Mouse (Mus musculus): ENCODE measurements around the gene Fam169a. TPM values are rescaled to one million over a fixed set of nuclear protein-coding genes. Genes with fewer than 3 reads are reported as not detected.
A peak's percentile ranks its signal among the peaks of the same experiment; 100 is the strongest.
"Not testable (repeated sequence)": the region's sequence is repeated elsewhere in the genome, so short reads cannot be mapped to it uniquely, and the experiment has no call there.

The Fam169a gene
- total RNA-seq, 2 experiments from 2014 or later: 2.9 to 3.3 TPM

DNA sequence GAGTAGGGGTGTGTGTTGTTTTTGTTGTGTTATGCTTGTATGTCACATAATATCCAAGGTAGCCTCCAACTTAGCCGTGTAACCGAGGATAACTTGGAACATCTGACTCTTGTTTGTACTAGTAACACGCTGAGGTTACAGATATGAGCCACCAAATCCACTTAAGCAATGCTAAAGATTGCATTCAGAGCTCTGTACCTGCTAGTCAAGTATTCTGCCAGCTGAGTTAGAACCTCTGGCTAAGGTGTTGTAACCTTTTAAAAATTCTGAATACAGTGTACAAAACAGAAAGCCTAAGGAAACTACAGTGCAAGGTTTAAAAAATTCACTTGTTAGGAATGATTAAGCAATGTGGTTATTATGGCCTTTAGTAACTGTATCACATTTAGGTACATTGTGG is 13.5 kb downstream of the Fam169a start:
- no peak for DNase-seq

DNA sequence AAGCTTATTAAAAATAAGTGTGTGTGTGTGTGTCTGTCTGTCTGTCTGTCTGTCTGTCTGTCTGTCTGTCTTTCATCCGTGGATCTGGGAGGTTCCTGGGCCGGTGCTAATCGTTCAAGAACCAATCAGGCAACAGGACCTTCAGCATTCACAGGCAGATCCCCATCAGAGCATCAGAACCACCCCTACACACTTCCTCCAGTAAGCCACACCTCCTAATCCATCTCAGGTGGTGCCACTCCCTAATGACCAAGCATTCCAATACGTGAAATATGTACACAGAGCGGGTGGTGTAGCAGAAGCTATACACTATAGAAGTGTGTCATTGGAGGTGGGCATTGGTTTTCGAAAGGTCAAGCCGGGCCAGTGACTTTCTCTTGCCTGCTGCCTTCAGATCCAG is 15.3 kb downstream of the Fam169a start:
- no peak for DNase-seq

DNA sequence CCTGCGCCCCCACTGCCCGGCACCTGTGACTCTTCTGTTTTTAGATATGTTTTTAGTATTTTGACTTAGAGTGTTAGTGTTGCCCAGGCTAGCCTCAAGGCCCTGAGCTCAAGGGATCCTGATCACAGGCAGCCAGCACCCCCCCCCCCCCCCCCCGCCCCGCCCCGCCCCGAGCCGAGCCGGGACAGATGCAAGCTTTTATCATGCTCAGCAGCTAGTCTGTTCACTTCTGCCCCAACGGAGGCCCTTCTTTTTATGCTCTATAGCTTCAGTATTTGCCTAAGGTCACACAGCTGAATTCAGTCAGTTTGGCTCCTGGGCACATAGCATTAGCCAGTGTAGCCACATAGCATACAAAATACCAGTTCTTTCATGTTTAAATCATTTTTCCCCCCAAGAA is 19.2 kb downstream of the Fam169a start:
- DNase-seq: no peak

DNA sequence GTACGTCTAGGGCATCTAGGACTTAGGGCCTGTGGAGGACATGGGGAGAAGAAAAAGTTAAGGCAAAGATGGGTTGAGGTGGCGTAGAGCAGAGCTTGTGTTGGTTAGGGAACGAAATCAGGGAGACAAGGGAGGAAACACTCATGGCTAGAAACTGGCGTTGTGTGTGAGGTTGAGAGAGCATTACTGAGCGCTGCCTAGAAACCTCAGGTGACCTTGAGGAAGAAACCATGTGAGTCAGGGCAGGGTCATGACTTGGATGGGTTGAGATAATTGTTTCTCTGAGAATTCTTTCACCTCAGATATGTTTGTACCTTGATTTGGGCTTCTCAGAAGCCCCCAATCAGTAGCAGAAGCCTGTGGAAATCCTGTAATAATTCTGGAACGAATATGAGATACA is 20.3 kb downstream of the Fam169a start:
- DNase-seq: no peak

DNA sequence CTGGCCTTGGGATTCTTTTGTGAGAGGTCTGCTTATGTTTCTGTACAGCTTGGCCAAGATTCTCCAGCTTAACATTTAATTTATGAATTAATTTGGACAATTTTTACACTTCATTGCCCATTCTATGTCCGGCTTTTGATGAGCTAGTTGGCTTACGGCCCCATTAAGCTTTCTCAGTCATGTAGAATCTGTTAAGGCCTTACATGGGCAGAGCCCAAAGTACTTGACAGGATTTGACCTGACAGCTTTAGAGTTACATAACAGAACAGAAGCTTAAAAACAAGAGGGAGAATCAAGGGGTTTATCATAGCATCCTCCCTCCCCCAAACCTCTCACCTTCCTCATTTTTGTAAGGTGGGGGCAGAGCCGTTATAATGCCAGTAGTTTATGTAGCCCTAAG is 21.1 kb downstream of the Fam169a start:
- no peak for DNase-seq

DNA sequence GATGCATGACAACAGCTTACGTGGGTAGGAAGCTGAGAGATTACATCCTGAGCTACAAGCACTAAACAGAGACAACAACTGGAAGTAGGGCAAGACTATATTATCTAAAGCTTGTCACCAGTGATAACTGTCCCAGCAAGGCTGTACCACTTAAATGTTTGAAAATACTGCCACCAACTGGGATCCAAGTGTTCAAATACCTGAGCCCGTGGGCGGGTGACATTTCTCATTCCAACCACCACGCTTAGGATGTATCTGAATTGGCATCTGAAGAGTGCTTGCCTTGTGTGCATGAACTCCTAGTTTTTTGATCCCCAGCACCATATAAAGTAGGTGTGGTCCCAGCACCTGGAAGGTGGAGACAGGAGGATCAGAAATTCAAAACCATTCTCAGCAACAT is 28.6 kb downstream of the Fam169a start:
- no peak for DNase-seq

DNA sequence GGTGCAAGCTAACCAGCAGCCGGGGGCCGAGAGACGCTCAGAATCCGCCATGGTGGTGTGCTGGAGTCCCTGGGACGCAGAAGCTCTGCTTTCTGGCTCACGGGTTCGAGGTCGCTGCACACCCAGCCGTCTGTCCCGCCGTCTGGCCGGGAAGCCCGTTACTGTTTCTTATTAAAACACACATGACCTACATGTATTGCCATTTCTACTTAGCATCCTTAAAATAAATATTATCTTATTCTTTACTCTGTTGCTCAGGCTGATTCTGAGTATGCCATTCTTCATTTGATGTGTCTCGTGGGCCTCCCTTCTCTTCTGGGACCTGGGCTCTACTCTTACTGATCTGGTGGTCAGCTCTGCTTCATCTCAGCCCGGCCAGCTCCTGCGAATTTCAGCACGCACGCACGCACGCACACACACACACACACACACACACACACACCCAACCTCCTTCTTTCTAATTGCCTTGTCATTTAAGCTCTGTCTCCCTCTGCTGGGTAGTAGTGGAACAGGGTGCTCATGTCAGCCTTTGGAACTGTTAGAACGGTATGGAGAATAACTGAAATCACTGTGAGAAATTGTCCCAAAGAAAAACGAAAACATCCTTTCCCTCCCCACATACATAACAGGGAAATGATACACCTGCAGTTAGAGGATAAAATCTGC is 32.2 kb downstream of the Fam169a start, which contains the start of gene Gm6169:
Gm6169 (minus strand) TSS at position 51 of the 666 bp plus-strand sequence.
- peak; percentile 72 for DNase-seq

DNA sequence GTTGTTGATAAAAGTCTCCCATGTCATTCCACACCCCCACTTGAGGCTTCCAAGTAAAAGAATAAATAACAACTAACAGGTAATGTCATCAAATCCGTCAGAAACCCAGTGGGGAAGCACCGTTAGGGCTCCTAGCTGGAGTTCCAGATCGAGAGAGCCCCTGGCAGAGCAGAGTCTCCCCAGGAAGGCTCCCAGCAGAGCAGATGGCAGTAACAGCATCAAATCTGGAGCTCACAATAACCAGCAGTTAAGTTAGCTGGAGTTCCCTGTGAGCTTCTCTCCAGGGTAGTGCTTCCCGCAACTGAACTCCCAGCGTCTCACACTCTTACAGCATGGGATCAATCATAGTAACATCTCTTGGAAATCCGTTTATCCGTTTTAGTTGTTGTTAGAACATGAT is 37.9 kb downstream of the Fam169a start:
- no peak for DNase-seq

DNA sequence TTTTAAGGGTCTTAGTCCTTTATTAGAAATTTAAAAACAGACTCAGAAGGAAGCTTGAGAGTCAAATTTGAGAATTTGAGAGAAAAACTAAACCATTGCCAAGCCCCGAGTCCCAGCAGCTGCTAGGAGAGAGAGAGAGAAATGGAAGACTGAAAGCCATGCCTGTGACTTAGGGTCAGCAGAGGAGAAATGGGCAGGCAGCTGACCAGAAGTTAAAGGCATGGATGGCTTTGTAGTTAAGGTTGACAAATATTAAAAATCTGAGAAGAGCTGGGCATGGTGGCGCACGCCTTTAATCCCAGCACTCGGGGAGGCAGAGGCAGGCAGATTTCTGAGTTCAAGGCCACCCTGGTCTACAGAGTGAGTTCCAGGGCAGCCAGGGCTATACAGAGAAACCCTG is 40.6 kb downstream of the Fam169a start:
- not testable (repeated sequence) for DNase-seq

DNA sequence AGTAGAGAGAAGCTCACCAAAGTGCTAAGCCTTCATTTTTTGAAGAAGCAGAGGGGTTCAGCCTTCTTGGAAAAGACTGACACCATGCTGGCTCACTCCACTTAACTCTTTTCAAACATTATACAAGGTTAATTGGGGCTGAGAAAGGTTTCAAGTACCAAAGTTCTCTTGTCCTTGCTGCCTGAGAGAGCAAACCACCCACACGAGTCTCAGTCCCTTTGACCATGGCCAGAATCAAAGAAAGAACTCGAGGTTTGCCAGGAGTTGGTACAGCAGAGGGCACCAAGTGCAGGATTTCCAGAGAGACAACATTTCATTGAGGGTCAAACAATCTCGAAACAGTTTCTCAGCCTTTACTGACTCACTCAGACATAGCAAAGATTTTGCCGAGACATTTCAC is 42.0 kb downstream of the Fam169a start:
- no peak for DNase-seq

DNA sequence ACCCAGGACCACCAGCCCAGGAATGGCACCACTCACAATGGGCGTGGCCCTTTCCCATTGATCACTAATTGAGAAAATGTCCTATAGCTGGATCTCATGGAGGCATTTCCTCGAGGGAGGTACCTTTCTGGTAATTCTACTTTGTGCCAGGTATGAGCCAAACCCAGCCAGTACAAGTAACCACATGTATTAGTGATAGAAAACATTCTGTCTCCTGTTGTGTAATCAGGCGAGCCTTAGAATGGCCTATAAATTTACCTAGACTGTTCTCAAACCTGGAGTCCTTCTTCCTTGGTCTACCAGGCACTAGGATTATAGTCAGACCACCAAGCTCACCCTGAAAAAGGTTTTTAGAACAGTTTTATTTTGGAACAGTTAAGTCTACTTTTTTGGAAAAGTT is 54.3 kb downstream of the Fam169a start:
- no peak for DNase-seq

DNA sequence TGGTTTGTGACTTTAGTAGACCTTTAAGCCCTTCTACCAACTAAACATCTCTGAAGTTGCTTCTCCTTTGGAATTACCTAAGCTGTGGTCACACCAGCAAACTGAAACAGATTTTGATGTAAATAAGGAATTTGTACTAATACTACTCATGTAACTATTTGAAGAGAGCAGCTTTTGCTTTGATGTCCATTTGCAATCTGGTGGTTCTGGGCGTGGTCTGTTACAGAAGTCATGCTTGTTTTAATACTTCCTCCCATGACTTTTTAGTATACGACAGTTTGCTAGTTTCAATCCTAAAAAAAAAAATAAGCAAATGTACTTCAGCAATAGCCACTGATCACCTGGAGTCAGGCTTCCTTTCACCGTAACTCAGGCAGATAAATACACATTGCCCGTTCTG is 62.6 kb downstream of the Fam169a start:
- not testable (repeated sequence) for DNase-seq

DNA sequence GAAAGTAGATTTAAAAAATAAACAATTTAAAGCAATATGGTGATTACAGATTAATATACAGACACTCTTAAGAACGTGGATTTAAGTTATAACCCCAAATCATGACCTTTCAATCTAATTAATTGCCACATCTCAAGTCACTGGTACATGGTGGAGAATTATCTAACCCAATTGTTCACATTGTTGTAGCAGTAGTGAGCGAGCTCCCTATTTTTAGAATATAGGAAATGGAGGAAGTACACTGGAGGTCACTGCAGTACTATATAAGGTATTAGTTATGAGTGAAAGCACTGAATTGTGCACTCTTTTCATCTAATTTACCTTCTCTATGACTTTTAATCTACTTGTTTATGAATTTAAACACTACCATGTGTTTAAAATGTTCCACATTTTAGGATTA is 63.3 kb downstream of the Fam169a start:
- DNase-seq: not testable (repeated sequence)

DNA sequence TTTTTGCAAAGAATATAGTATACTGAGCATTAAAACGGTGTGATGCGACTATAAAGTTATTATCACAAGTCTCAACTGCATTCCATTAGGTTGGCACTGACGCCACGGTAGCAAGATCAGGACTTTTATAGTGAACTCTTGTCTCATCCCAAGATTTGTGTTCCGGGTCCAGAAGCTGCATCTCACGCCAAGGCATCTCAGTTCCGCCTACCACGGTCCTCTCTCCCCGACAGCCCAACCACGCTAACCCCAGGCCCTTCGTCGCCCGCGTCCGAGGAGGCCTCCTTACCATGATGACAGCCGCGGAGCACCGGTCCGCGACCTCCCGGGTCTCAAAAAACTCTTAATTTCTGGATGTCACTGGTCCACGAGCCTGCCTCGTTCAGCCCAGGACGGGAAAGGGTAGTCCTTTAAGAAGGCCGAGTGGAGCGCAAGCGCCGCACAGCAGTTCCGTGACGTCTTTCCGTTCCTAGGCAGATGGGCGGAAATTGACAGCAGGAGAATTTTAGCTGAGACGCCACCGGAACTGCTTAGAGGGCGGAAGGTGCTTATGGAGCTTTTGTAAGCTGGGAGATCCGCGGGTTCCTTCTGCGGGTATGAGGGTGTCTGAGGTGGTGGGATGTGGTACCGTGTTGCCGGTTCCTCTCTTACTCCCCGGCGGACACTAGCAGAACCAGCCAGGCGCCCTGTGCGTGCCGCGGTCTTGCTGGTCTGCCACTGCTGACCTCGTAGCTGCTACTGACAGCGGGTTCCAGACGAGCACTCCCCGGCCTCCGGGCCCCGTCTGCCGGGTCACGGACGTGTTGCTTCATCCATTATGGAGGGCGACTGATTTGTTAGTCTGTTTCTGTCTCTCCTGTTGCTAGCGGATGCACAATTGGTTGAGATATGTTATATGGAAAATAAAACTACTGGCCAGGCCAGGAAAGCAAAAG is 70.6 kb downstream of the Fam169a start, which contains the start of the genes Gfm2 and Nsa2:
Gfm2 (plus strand) TSS at position 472 of the 935 bp plus-strand sequence.
Nsa2 (minus strand) TSS at position 472 of the 935 bp plus-strand sequence.
- peak; percentile 90 for DNase-seq

DNA sequence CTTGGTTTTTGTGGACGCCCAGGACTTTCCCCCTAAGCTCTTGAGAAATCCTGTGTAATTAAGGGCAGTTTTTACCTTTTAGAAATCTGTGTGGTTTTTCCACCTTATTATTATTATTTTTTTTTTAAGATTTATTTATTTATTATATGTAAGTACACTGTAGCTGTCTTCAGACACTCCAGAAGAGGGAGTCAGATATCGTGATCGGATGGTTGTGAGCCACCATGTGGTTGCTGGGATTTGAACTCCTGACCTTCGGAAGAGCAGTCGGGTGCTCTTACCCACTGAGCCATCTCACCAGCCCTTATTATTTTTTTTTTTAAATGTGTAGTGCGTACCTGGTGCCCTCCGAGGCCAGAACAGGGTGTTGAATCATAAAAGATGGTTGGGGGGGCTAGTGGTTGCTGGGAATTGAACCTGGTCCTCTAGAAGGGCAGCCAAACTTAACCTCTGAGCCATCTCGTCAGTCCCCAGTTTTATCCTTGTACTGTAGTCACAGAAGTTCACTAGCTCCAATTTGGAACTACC is 71.4 kb downstream of the Fam169a start:
- not testable (repeated sequence) for DNase-seq

DNA sequence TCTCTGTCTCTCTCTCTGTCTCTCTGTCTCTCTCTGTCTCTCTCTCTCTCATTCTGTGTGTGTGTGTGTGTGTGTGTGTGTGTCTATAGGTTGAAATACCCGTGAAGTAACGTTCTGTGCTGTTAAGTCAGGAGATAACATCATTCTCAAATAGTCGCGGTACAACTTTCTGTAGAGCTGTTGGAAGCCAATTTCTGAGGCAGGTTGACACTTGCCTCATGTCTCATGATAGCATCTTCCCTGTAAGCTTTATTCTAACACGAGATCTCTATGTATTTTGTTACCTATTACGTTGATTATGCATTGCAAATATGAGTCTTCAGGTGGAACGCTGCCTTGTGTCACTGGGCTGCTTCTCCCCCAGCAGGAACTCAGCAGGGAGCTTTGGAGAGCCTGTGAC is 75.2 kb downstream of the Fam169a start:
- DNase-seq: no peak

DNA sequence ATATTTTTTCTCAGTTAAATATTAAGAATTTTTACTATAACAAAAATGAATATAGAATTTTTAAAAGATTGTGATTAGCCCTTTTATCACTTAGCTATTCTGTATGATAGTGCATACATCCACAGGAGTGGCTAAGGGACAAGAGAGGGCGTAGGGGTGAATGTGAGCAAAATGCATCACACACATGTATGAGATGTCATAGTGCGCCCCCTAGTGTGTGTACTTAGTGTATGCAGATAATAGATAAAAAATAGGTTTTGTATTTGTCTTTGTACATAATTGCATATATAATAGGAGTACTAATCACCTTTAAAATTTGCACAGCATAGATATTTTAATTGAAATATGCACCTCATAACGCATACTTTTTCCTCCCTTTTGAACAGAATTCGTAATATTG is 78.7 kb downstream of the Fam169a start:
- peak; percentile 52 for DNase-seq

DNA sequence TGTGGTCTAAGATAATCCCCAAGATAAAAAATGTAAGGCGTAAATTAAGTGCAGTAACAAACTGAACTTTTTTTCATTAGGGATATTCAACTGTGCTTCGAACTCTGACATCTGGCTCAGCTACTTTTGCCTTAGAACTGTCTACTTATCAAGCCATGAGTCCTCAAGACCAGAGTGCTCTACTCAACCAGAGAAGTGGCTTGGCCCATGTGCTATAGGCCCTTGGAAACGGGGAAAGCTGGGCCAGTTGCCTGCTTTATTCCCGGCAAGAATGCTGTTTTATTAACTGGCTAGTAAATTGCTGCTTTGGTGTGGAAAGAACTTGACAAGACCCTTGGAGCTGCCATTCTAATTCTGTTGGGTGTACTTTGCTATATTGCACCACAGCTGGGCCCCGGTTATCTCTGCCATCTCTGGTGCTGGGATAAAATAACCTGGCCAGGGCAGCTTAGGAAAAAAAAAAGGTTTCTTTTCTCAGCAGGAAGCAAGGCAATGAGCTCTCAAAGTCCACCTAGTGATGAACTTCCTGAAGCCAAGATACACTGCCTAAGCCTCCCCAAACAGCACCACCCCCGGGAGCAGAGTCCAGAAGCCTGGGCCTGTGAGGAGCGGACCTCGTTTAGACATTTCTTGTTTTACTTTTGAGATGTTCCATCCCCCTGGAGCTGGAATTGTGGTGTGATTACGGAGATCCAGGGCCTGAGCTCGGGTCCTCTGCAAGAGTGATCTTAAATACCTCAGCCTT is 108.6 kb downstream of the Fam169a start:
- DNase-seq: no peak

DNA sequence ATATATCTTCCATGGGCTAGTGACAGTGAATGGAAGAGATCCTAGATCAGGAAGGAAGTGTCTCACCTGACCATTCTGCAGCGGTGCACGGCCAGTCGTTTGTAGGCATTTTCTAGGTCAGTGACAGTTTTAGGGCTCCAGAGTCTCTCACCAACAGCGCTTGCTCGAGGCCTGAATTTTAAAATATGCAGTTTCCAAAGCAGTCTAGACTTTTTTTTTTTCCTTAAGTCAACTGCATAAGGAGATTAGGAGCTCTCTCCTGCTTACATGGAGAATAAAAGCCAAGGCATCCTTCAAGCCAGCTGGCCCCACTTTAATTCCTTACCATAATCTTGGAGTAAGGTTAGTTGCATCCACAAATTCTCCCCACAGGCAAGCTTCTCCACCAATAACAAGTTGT is 109.6 kb downstream of the Fam169a start:
- DNase-seq: no peak

DNA sequence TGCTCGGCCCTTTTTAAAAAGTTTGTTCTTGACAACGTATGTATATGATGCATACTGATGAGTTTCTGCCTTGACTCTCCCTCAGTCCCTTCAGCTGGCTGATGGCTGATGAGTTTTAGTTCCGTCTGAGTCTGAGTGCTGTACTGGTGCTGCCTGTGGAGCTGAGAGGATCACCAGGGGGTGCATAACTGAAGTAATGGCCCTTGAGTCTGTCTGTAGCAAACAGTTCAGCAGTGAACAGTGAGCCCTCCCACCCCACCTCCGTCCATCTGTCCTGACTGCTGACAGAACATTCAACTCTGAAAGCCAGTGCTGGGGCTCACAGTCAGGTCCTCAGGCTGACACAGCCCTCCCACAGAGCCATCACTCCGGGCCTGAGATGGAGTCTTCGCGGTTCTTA is 111.9 kb downstream of the Fam169a start:
- DNase-seq: no peak

DNA sequence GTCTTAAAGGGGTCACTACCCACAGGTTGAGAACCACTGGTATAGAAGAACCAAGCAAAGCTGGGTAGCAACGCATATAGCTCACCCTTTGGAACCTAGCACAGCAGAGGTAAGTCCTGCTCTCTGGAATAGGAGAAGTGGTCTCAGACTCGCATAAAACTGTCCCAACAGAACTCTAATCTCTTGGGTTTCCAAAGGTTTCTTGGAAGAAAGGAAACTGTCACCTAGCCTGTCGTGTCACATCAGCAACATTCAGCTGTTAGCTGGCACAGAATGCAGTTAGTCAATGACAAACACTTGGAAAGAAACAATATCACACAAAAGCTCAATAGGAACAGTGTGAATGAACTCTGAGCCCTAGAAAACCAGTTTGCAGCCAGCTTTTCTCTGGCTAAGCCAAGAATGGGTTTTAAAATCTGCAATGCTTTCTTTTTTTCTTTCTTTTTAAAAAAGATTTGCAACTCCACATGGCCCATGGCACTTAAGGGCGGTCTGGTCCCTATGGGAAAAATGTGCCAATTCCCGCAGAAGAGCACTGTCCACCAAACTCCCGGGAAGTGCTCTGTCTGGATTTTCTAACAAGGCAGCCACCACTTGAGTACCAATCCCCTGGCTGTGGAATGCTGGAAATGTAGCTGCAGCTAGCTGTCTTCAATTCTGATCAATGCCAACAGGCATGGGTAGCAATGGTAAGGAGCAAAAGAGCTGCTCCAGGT is 113.2 kb downstream of the Fam169a start:
- no peak for DNase-seq

Data from heart, postnatal 4 days (tissue).